Mouse (Mus musculus) gastrocnemius, postnatal 25 days (tissue): ENCODE results near the gene Mllt6. TPM values are rescaled to one million over a fixed set of nuclear protein-coding genes. Genes with fewer than 3 reads are reported as not detected.
"Not testable (repeated sequence)": the region's sequence is repeated elsewhere in the genome, so short reads cannot be mapped to it uniquely, and the experiment has no call there.

ENCODE experiments used
- DNase-seq: peaks from one replicate; pipeline ENCODE4 v3.0.0; 2022
- microRNA-seq, 2 experiments: library from miRNA; unstranded; fragments of <30 nt; microRNA quantifications; one replicate each; pipeline ENCODE4 v1.2.0; 2021; ENCODE audit warnings: borderline replicate concordance in 2 of 2
- total RNA-seq, 2 experiments: library from RNA; stranded (reverse); gene quantifications; 1 replicate in 1 of 2; 2 replicates in 1 of 2; pipeline ENCODE4 v1.2.3; 2021

Mllt6 gene
- total RNA-seq, 2 experiments from 2014 or later, result 33.0 to 40.5 TPM

DNA sequence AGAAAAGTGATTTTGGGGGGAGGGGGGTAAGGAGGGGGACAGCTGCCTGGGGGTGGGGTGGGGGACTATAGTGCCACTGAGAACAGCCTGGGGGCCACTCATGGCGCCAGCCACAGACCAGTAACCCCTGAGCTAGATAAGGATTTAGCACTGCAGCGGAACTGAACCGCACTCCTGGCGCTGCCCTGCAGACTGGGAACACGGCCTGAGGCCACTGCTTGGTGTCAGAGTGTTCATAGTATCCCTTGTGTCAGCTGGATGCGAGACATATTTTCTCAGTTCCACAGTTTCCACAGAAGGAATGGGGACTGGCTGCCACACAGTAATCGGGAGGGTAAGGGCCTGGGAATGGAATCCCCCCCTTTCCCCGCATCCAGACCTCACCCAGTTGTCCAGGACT lies 52.8 kb downstream of the Mllt6 start:
- DNase-seq, result peak; percentile 15

DNA sequence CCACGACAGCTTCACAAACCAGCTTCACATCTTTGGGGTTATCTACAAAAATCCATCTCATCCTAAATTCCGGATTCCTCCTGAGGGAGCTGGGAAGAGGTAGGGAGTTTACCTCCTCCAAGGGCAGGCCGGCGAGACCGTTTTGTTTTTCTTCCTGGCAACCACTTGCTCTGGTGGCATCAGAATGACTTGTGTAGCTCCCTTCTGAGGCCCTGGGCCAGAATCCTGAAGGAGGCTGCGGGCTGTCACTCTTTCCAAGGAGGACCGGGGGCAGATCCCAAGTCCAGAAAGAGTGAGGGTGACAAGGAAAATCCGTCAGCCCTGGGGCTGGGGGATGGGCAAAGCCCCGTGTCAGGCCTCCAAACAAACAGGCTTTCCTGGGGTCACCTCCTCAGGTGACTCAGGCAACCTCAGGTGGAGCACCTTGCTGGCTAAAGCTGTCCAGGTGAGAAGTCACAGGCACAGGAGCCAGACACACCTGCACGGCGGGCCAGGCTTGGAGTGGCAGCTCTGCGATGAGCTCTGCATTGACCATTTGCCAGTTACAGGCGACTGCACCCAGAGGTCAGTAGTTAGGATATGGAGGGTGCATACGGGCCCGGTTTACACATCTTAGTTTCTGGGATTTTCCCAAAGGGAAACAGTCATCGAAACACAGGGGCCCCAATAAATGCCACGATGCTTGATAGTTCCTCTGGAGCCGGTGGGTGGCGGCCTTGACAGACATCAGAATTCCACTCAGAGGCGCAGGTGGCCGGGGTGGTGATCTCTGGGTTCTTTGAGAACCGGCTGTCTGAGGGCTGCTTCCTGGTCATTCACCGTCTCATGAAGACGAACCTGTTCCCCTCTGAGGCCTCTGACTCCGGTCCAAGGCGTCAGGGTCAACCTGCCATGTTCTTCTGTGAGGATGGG lies 54.4 kb downstream of the Mllt6 start:
- DNase-seq, result no peak

DNA sequence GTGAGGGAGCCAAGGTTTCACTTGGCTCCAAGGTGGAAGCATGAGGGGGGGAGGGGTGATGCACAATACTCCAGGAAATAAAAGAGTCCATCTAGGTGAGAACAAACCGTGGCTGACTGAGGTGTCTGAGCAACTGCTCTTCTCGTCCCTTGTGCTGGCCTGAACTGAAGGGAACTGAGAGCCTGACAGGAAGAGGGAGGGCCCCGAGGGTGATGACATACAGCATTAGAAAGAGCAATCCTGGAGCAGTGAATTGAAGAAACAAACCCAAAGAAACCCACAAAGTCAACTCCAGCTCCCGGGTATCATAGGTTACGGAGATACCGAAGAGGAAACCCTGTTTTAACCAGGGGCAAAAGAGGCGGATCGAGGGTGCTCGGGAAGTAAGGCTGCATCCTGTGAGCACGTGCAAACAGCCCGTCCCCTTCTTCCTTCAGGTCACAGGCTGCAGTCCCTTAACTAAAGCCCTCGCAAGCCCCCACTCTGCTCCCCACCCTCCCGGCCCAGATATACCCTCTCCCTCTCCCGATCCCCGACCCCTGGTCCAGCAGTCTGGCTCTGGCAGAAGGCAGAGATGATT lies 55.2 kb downstream of the Mllt6 start:
- DNase-seq, result no peak

DNA sequence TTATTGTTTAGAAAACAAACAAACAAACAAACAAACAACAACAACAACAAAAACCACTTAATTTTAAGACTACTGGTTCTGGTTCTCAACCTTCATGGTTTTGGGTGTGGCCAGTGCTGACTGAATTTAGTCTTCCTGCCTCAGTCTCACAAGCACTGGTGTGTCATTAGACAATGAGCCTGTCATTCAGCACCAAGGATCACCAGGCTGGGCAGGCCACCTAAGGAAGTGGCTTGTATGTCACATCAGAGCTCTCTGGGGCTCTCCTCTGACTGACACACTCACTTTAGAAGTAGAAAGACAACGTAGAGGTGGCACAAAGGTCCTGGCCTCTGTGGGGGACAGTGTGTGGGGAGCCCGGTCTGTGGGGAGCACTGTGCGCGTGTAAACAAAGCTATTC lies 55.8 kb downstream of the Mllt6 start:
- DNase-seq, result no peak

DNA sequence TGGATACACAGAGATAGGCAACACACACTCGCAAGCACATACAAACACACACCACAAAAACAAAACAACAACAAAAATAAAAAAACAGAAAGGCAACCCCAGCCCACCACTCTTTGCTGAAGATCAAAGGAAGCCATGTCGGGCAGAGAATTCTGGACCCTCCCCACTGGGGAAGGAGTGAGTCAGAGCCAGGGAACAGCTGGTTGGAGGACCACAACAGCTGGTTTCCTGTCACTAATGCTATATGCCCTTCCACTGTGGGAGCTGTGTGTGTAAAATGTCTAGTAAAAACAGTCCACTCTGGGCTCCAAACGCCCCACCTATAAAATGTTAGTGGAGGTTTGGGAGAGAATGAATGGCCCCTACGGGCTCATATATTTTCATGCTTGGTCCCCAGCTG lies 58.1 kb downstream of the Mllt6 start:
- DNase-seq, result no peak

DNA sequence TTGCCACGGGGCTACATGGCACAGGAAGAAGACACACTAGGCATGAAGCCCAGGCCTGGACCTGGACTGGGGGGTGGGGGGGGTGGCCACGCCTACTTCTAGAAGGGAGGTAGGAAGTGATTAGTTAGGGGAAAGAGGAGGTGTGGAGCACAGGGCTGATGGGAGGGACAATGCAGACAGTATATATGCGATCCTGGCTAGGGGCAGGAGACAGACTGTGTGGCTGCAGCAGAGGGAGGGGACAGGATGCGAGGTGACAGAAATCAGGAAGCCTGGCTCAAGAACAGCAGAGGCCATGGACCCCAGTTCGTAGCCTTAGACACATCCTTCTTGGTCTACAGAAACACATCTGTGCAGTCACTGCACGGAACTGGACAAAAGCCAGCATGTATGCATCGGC lies 60.5 kb downstream of the Mllt6 start:
- DNase-seq, result no peak

DNA sequence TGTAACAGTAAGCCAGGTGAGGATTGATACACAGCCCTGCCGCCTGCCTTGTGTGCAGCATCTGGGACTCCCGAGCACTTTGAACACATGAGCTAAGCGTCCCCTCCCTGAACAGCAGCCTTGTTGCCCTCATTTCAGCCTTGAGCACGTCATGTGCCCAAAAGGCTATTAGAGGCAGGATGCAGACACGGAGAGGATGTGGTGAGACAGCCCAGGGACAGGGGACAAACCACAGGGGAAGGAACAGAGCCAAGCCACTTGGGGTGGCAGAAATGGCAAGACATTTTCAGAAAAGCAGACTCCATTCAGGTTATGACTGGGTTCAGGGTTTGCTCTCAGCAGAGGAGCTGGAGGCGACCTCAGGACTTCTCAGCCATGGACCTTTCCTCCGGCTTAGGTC lies 65.1 kb downstream of the Mllt6 start:
- no peak for DNase-seq

DNA sequence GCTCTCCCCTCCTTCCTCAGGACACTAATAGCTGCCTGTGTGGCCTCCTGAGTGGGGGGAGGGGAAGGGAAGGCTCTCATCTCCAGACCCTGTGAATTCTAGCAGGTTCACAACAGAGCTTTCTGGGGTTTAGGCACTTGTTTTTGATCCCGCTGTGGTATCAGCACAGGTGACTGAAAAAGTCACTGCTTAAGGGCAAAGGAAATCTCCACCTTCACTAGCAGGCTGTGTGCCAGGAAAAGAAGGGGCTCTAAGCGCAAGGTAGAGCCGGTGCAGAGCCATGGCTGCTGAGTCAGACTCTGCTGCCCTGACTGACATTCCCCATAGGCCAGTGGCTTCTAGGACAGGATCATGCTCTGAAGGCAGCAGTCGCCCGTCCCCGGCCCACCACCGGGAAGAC lies 65.5 kb downstream of the Mllt6 start:
- DNase-seq, result no peak

DNA sequence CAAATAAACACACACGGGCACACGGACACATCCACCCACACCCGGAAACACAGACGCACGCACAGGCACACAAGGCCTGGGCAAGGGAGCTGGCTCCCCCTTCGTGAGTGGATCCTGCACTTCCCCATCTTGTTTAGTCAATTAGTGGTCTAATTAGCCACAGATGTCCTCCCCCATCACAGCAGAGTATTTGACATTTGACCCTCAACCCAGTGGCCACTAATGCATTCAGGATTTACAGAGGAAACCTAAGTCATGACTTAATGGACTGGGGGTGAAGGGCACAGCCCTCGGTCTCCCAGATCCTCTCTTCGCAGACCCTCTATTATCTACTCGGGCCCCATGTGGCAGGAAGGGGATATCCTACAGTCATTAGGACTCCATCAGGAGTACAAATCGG lies 70.5 kb downstream of the Mllt6 start:
- no peak for DNase-seq

DNA sequence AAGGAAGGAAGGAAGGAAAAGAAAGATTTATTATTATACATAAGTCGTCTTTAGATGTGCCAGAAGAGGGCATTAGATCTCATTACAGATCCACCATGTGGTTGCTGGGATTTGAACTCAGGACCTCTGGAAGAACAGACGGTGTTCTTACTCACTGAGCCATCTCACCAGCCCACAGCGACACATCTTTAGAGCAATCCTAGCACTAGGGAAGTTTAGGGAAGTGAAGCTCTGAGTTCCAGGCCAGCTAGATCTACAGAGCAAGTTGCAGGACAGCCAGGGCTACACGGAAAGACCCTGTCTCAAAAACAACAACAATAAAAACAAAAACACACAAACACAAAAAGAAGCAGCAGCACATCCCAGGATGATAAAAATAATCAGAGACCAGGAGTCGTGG lies 71.6 kb downstream of the Mllt6 start:
- not testable (repeated sequence) for DNase-seq

Small RNA genes within 50 kb of the gene (microRNA-seq; reads per million reads assigned to microRNA genes)
- 0 reads per million in 2 experiments for gene Gm24158
- gene Mir6927, result 0 reads per million in 2 experiments

Other genes starting within 250 kb of the Mllt6 start
- 1 to 10 TPM; 6.5 to 7.1 TPM for gene Arhgap23, start 247.9 kb upstream of the Mllt6 start, total RNA-seq
- not detected for gene 4933428G20Rik, start 163.1 kb upstream of the Mllt6 start, total RNA-seq
- gene Srcin1, start 87.2 kb upstream of the Mllt6 start, total RNA-seq, result under 1 TPM; 0.43 to 0.49 TPM
- 1 to 10 TPM; 1.2 to 1.6 TPM for gene Epop, start 33.7 kb upstream of the Mllt6 start, total RNA-seq
- gene Cisd3, start 22.4 kb downstream of the Mllt6 start, total RNA-seq, result 100 to 1,000 TPM; 109 to 113 TPM
- gene Pcgf2, start 37.1 kb downstream of the Mllt6 start, total RNA-seq, result 1 to 10 TPM; 2.4 to 3.3 TPM
- gene Psmb3, start 40.0 kb downstream of the Mllt6 start, total RNA-seq, result 100 to 1,000 TPM; 128 TPM
- gene Pip4k2b, start 81.3 kb downstream of the Mllt6 start, total RNA-seq, result 10 to 100 TPM; 38.9 to 45.0 TPM
- 1 to 10 TPM; 4.9 to 6.4 TPM for gene Cwc25, start 103.1 kb downstream of the Mllt6 start, total RNA-seq
- gene 1700001P01Rik, start 112.5 kb downstream of the Mllt6 start, total RNA-seq, result not detected
- 100 to 1,000 TPM; 379 to 436 TPM for gene Rpl23, start 119.0 kb downstream of the Mllt6 start, total RNA-seq
- 10 to 100 TPM; 18.3 to 21.9 TPM for gene Lasp1, start 135.6 kb downstream of the Mllt6 start, total RNA-seq
- gene B230217C12Rik, start 177.4 kb downstream of the Mllt6 start, total RNA-seq, result under 1 TPM; 0.48 to 0.67 TPM
- gene Fbxo47, start 220.7 kb downstream of the Mllt6 start, total RNA-seq, result under 1 TPM; 0.11 to 0.15 TPM